Mouse (Mus musculus) spleen, adult 2 months (tissue): ENCODE data around the gene Gm826.

Experiments
- CTCF ChIP-seq: fragments of 200-500 bp; IDR thresholded peaks from 2 replicates; pipeline ENCODE4 v1.5.1; 2011; ENCODE audit warnings: mild to moderate bottlenecking, inconsistent platforms; ENCODE audit not compliant: insufficient read depth, insufficient read length, insufficient replicate concordance; ENCODE audit errors: extremely low read depth
- POLR2A ChIP-seq: fragments of 200-500 bp; IDR thresholded peaks from 2 replicates; pipeline ENCODE4 v1.6.1; 2011; ENCODE audit warnings: low read depth, low read length, inconsistent platforms

DNA sequence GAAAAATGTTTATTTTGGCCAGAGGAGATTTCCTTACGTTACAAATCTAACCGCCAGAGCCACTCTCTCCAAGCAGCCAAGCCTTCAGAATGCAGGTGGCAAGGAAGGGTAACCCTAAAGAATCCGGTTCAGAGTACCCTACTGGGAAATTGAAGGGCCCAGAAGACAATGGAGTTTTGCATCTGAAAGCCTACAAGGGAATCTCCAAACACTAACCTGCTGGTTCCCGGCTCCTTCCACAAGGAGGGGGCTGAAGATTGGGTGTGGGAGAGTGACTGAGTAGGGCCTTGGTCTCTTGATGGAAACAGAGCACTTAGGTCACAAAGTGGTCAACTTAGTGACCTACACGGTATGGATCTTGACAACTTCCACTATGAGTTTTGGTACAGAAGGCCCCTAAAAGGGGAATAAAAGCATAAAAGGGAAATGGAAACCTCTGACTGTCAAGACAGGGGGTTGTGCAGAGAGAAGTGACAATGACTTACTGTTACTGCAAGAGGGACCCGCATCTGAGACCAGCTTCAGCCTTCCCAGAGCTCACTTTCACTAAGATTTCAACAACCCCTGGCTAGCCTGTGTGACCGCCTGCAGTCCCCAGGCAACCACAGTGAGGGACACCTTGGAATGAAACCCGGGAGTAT, 26.4 kb upstream of the Gm826 start:
- TF ChIP-seq POLR2A (no peak), CTCF (no peak)
